Mouse (Mus musculus) stomach, embryonic 16.5 days (tissue): ENCODE measurements around the gene Fpr1. TPM values are rescaled to one million over a fixed set of nuclear protein-coding genes. Genes with fewer than 3 reads are reported as not detected.

Experiments used
- ATAC-seq: fragments of 200-750 bp; cut with Nextera tagmentation; 2 replicates; pipeline ENCODE4 v1.8.0; 2017; ENCODE audit warnings: moderate number of reproducible peaks, moderate TSS enrichment; ENCODE audit not compliant: insufficient read depth, low FRiP score
- H3K27ac ChIP-seq: fragments of 300-500 bp; sonication (generic); 2 replicates; pipeline ENCODE4 v1.5.1; 2014; ENCODE audit warnings: low read length
- H3K27me3 ChIP-seq: fragments of 300-500 bp; sonication (generic); 2 replicates; pipeline ENCODE4 v1.6.1; 2014; ENCODE audit warnings: low read length, control low read depth, mixed read lengths; ENCODE audit not compliant: control insufficient read depth, insufficient read depth
- H3K36me3 ChIP-seq: fragments of 300-500 bp; sonication (generic); 2 replicates; pipeline ENCODE4 v1.6.1; 2014; ENCODE audit warnings: low read length; ENCODE audit not compliant: control insufficient read depth, insufficient read depth
- H3K4me1 ChIP-seq: fragments of 300-500 bp; sonication (generic); 2 replicates; pipeline ENCODE4 v1.6.1; 2014; ENCODE audit warnings: low read length, control low read depth, mixed read lengths; ENCODE audit not compliant: control insufficient read depth, insufficient read depth
- H3K4me2 ChIP-seq: fragments of 300-500 bp; sonication (generic); 2 replicates; pipeline ENCODE4 v1.6.1; 2014; ENCODE audit warnings: low read depth, low read length, mixed read lengths
- H3K4me3 ChIP-seq: fragments of 300-500 bp; sonication (generic); replicated peaks from 2 replicates; pipeline ENCODE4 v1.5.1; 2014; ENCODE audit warnings: mild to moderate bottlenecking, low read length
- H3K9ac ChIP-seq: fragments of 300-500 bp; sonication (generic); 2 replicates; pipeline ENCODE4 v1.6.1; 2014; ENCODE audit warnings: low read length
- H3K9me3 ChIP-seq: fragments of 300-500 bp; sonication (generic); replicated peaks from 2 replicates; pipeline ENCODE4 v1.6.1; 2016; ENCODE audit warnings: low read length, control low read depth; ENCODE audit not compliant: control insufficient read depth
- WGBS: fragments of 180-500 bp; shearing (Covaris S2); extraction: QIAGEN DNeasy Blood & Tissue Kit; methylation state at CpG from one replicate; pipeline ENCODE4 v1.1.7; 2014; 5-methylcytosine and 5-hydroxymethylcytosine counted together
- polyA plus RNA-seq: library from polyadenylated mRNA; unstranded; fragments of >200 nt; fragmentation: Nextera tagmentation; extraction: Ambion mirVana; gene quantifications from 2 replicates; pipeline ENCODE4 v1.2.1, GENCODE M21; 2015

Gene Fpr1
- polyA plus RNA-seq, 1 experiment from 2014 or later = 2.8 TPM

DNA sequence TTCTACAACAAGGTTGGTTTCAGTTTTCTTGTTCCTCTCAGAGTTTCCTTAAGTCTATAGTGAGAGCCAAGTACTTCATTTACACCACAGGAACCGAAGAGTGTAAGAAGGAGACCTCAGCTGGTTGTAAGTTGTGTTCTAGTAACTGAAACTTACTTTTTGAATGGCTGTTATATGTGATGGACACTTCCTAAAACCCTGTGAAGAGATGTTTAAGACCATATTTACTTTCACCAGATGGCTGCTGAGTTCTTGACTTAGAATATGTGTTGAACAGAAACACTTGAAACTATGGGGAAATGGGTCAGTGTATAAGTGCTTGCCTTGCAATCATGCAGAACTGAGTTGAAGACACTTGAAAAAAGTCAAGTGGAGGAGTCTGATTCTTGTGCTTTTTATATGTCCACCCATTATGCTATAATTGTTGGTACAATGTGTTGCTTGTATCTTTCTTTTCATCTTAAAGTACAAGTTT lies 4.1 kb upstream of the Fpr1 start, which contains the start of the genes Fpr2 and Fpr3:
Gene Fpr2 (plus strand): TSS at position 51 of the 475 bp plus-strand sequence.
Gene Fpr3 (plus strand): TSS at position 79 of the 475 bp plus-strand sequence.
- Histone ChIP-seq H3K4me3 (no peak within 1 kb of the TSS), H3K9ac (no peak within 1 kb of the TSS), H3K9me3 (no peaks in the 10 kb centered on the region), H3K36me3 (no peaks in the 10 kb centered on the region), H3K27ac (no peak within 1 kb of the TSS), H3K27me3 (no peaks in the 10 kb centered on the region), H3K4me1 (no peaks in the 10 kb centered on the region), H3K4me2 (no peak within 1 kb of the TSS)
- WGBS = 66% methylated on average over 1 of the region's 1 CpGs
- ATAC-seq = no peak

DNA sequence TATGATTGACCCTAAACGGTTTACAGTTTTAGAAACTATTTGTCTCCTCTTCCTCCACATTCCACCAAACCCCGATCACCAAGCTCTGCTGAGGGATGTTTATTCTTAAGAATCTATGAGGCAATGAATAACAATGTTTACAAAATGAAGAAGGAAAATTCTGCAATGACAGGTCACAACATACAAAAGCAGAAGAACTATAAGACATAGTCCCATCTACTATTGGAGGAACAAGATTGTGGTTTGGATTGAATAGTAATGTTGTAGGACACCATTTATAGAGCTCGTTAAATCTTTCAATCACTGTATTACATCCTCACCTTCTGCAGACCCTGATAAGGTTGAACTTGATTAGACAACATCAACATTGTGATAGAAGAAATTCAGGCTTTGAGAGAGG lies 1.1 kb downstream of the Fpr1 start:
- H3K4me2 ChIP-seq = no peak overlapping the region
- H3K4me3 ChIP-seq = no peak overlapping the region
- no peaks in the 10 kb centered on the region for H3K36me3 ChIP-seq
- no peaks in the 10 kb centered on the region for H3K4me1 ChIP-seq
- no peaks in the 10 kb centered on the region for H3K9me3 ChIP-seq
- no peak overlapping the region for H3K9ac ChIP-seq
- H3K27me3 ChIP-seq = no peaks in the 10 kb centered on the region
- no peak overlapping the region for H3K27ac ChIP-seq
- ATAC-seq = no peak
- WGBS = 66% methylated on average over 3 of the region's 3 CpGs

DNA sequence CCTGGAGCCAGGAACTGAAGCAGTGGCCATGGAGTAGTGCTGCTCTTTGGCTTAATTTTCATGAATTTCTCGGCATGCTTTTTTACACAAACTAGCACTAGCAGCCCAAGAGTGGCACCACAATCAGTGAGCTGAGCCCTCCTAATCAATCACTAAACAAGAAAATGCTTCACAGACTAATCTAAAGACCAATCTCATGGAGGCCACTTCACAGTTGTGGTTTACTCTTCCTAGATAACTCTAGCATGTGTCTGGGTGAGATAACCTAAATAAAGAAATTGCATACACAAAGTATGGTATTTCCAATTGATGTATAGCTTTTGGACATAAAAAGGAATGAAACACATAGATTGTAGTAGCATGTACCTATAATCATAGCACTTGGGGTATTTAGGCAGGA lies 4.4 kb downstream of the Fpr1 start:
- H3K27me3 ChIP-seq = no peaks in the 10 kb centered on the region
- no peaks in the 10 kb centered on the region for H3K9me3 ChIP-seq
- no peak overlapping the region for H3K4me3 ChIP-seq
- 59% methylated on average over 1 of the region's 1 CpGs for WGBS
- no peak overlapping the region for H3K4me2 ChIP-seq
- no peak overlapping the region for H3K27ac ChIP-seq
- H3K4me1 ChIP-seq = no peaks in the 10 kb centered on the region
- no peaks in the 10 kb centered on the region for H3K36me3 ChIP-seq
- ATAC-seq = no peak
- H3K9ac ChIP-seq = no peak overlapping the region

DNA sequence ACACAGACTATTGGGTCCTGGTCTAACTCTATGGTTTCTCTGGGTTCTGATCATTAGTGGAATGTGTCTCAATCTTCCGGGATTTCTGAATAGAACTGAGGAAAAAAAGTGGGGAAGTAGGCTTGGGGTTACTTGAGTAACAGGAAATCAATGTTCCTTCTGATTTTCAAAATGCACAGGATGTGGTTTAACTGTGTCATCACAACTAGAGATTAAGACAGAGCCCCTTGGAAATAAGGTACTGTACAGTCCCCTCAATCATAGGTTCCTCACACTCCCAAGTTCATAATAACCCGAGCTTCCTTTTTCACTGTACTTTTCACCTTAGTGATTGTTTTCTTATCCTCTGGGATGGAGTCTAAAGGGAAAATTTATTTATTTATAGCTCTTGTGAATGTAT lies 12.0 kb downstream of the Fpr1 start:
- Histone ChIP-seq H3K4me2 (no peak overlapping the region), H3K4me3 (no peak overlapping the region), H3K9ac (no peak overlapping the region), H3K27ac (no peak overlapping the region), H3K9me3 (0 out of 2 replicates have a peak, but pooled peaks cover 3% of the 10 kb centered on the region), H3K36me3 (no peaks in the 10 kb centered on the region), H3K27me3 (no peaks in the 10 kb centered on the region), H3K4me1 (no peaks in the 10 kb centered on the region)
- no peak for ATAC-seq
- WGBS = 85% methylated on average over 2 of the region's 2 CpGs

DNA sequence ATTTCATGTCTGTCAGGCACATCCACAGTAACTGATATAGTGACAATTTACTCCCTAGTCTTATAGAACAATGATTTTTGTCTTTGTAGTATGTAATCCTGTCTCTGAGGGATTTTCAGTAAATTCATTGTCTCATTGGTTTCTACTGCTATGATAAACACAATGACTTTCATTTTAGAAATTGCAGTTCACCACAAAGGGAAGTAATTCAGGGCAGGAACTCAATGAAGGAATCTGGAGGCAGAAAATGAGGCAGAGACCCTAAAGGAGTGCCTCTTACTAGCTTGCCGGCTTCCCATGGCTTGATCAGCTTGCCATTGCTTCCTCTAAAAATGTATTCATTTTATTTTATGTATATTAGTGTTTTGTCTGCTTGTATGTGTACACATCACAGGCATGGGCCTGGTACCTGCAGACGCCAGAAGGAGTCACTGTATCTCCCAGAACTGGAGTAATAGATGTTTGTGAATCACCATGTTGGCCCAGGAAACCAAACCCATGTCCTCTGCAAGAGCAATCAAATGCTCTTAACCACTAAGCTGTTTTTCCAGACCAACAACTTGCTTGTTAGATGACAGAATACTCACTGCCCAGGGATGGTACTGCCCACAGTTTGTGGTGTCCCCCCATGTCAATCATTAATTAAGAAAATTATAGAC lies 12.7 kb downstream of the Fpr1 start:
- H3K27me3 ChIP-seq = no peaks in the 10 kb centered on the region

DNA sequence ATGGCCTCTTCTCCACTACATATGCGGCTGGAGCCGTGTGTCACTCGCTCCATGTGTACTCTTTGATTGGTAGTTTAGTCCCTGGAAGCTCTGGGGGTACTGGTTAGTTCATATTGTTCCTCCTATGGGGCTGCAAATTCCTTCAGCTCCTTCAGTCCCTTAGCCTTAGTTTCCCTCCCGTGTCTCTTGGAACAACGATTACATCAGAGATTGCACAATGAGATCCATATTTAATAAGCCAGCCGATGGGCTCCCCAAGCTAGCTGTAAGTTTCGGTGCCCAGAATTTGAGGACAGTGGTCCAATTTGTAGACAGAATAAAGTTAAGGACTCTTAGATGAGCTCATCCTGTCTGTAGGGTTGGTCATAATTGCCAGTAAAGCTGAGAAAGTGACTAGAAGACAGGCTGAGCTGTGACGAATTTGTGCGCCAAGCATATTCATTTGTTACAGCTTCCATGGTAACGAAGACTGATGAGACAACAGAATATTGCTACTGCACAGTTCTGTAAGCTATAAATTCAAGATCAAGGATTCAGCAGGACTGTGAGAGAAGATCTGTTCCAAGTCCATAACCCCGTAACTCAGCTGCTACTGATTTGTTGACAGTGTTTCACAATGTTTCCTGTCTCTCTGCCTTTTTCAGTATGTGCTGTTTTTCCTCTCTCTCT lies 16.8 kb downstream of the Fpr1 start:
- H3K9me3 ChIP-seq = no peaks in the 10 kb centered on the region
- H3K27ac ChIP-seq = no peak overlapping the region
- H3K4me1 ChIP-seq = no peaks in the 10 kb centered on the region
- no peaks in the 10 kb centered on the region for H3K27me3 ChIP-seq
- no peak overlapping the region for H3K9ac ChIP-seq
- ATAC-seq = no peak
- H3K4me3 ChIP-seq = no peak overlapping the region
- H3K4me2 ChIP-seq = no peak overlapping the region
- no peaks in the 10 kb centered on the region; the same call in 1 of the 2 replicates for H3K36me3 ChIP-seq
- WGBS = 86% methylated on average over 11 of the region's 11 CpGs

More for the DNA sequence above, 12.7 kb downstream of the Fpr1 start:
- Histone ChIP-seq H3K9me3 (0 out of 2 replicates have a peak, but pooled peaks cover 3% of the 10 kb centered on the region), H3K9ac (no peak overlapping the region), H3K4me3 (no peak overlapping the region), H3K4me1 (no peaks in the 10 kb centered on the region), H3K36me3 (no peaks in the 10 kb centered on the region), H3K4me2 (no peak overlapping the region), H3K27ac (no peak overlapping the region)
- no peak for ATAC-seq
- WGBS = 80% methylated on average over 2 of the region's 2 CpGs

DNA sequence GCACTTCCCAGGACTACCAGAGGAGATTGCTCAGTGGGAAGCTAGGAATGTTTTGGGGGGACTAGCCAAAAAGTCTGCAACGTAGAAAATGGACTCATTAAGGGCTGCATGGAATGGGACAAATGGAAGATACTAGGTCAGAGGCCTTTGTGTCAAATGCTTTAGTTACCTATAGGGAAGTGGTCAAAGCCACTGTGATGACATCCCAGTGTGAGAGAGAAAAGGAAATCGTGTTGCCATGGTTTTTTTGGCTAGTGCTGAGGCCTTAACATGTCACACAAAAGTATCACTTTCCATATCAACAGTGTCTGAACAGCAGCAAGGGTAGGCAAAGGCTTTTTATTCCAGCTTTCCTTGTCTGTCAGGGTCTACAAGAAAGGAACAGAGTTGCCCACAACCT lies 18.6 kb downstream of the Fpr1 start:
- no peaks in the 10 kb centered on the region for H3K9me3 ChIP-seq
- no peak overlapping the region for H3K27ac ChIP-seq
- 54% methylated on average over 2 of the region's 2 CpGs for WGBS
- no peaks in the 10 kb centered on the region; the same call in 1 of the 2 replicates for H3K36me3 ChIP-seq
- no peak overlapping the region for H3K4me3 ChIP-seq
- H3K9ac ChIP-seq = no peak overlapping the region
- ATAC-seq = no peak
- no peaks in the 10 kb centered on the region for H3K27me3 ChIP-seq
- H3K4me1 ChIP-seq = no peaks in the 10 kb centered on the region
- no peak overlapping the region for H3K4me2 ChIP-seq

DNA sequence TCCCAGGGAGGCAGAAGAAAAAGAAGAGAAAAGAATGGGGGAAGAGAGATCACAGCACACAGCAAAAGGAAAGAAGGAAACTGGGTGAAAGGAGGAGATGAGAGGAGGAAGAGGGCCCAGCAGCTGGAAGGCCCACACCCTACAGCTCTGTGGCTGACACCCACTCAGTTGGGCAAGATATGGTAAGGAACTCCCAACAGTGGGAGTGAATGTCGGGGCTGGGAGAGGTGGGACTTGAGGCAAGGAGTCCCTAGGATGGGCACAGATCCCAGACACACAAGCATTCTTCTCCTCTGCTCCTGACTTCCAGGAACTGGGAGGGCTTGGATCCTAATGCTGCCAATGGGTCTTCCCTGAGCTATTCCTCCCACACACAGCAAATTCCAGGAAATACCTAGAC lies 21.4 kb downstream of the Fpr1 start:
- no peak for ATAC-seq
- Histone ChIP-seq H3K9ac (no peak overlapping the region), H3K4me3 (no peak overlapping the region), H3K36me3 (no peaks in the 10 kb centered on the region; the same call in 1 of the 2 replicates), H3K9me3 (no peaks in the 10 kb centered on the region), H3K4me2 (no peak overlapping the region), H3K27me3 (no peaks in the 10 kb centered on the region), H3K4me1 (no peaks in the 10 kb centered on the region), H3K27ac (no peak overlapping the region)
- WGBS = 38% methylated on average over 1 of the region's 1 CpGs

DNA sequence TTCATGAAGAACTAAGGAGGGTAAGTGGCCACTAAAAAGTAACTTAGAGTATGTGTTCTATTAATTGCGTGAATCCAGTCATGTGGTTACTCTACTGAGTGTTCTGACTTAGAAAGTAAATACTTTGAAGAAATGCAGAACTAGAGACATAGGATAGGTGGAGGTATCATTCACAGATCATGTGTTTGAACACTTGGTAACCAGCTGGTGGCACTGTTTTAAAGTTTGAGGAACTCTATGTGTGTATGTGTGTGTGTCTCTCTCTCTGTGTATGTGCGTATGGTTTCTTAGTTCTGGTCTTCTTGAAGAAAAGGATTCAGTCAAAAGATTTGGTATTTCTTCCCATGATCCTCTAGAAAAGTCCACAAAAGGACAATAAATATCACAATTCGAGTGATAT lies 23.6 kb downstream of the Fpr1 start:
- ATAC-seq = no peak; the same call in 1 of the 2 replicates
- Histone ChIP-seq H3K9me3 (no peaks in the 10 kb centered on the region), H3K27me3 (no peaks in the 10 kb centered on the region)

More for the DNA sequence above, 23.6 kb downstream of the Fpr1 start:
- Histone ChIP-seq H3K9ac (no peak overlapping the region), H3K4me3 (no peak overlapping the region), H3K27ac (no peak overlapping the region), H3K4me2 (no peak overlapping the region), H3K4me1 (no peaks in the 10 kb centered on the region), H3K36me3 (no peaks in the 10 kb centered on the region; the same call in 1 of the 2 replicates)
- WGBS = 85% methylated on average over 3 of the region's 3 CpGs
